Mouse (Mus musculus) heart, postnatal 0 days (tissue): ENCODE measurements around the gene Hist1h2bf.
A peak's percentile ranks its signal among the peaks of the same experiment; 100 is the strongest.

Experiments
- CTCF ChIP-seq: IDR thresholded peaks from 2 replicates; pipeline ENCODE4 v1.5.1; 2016; ENCODE audit warnings: antibody characterized with exemption, control low read depth, low read depth
- EP300 ChIP-seq: IDR thresholded peaks from 2 replicates; pipeline ENCODE4 v1.6.1; 2016; ENCODE audit warnings: antibody characterized with exemption, low read depth

- peak; percentile 81 for TF ChIP-seq CTCF
- no peak for TF ChIP-seq EP300
These were observed 24.0 kb upstream of the Hist1h2bf start for GRCm38 (mm10) chr13:23597957-23598356.
